ENCODE assay signal across 37 mouse cellular contexts in the genomic region with DNA sequence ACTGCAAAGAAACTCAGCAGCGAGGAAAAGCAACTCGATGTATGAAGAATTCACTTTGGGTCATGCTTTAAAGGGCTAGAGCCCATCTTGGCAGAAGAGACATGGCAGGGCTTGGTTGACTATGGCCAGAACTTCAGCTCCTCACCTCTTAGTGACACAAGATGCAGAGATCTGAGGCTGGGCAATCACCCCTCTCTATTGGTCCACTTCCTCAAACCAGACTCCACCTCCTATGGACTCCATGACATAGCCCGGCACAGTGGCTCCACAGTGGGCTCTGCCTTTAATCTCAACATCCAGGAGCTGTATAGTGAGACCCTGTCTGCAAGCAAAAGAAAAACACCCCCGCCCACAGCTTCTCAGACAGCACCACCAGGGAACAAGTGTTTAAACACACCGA. TPM values are rescaled to one million over a fixed set of nuclear protein-coding genes. Genes with fewer than 3 reads are reported as not detected.
"Had no signal": no experiment of that assay in that cellular context is flagged by ENCODE, and none has a peak within 500 bp of the region (broad histone marks: within the 10 kb centered on the region; RNA-seq: fewer than 3 reads in every experiment).

No protein-coding gene starts in this region.

- H3K9me3 ChIP-seq: heart, embryonic 15.5 days; hindbrain, embryonic 13.5 days; hindbrain, embryonic 15.5 days; kidney, embryonic 15.5 days; limb, embryonic 10.5 days; limb, embryonic 12.5 days; liver, embryonic 13.5 days had no signal

- H3K27me3 ChIP-seq: heart, embryonic 15.5 days; hindbrain, embryonic 13.5 days; hindbrain, embryonic 15.5 days; kidney, embryonic 15.5 days; limb, embryonic 12.5 days; liver, embryonic 13.5 days had no signal

- H3K4me3 ChIP-seq: gastrocnemius, adult 2 months; heart, adult 2 months; heart, embryonic 15.5 days; hindbrain, embryonic 13.5 days; hindbrain, embryonic 15.5 days; kidney, embryonic 15.5 days; left cerebral cortex, adult 2 months; limb, embryonic 10.5 days; limb, embryonic 12.5 days; liver, embryonic 13.5 days had no signal

- H3K4me2 ChIP-seq: heart, embryonic 11.5 days; heart, embryonic 15.5 days; hindbrain, embryonic 13.5 days; hindbrain, embryonic 15.5 days; kidney, embryonic 15.5 days; limb, embryonic 12.5 days; liver, embryonic 11.5 days; liver, embryonic 13.5 days had no signal

- H3K9ac ChIP-seq: heart, embryonic 15.5 days; hindbrain, embryonic 13.5 days; hindbrain, embryonic 15.5 days; kidney, embryonic 15.5 days; limb, embryonic 12.5 days; liver, embryonic 13.5 days had no signal

- H3K4me1 ChIP-seq: heart, embryonic 15.5 days; hindbrain, embryonic 13.5 days; hindbrain, embryonic 15.5 days; kidney, embryonic 15.5 days; limb, embryonic 10.5 days; limb, embryonic 12.5 days; liver, embryonic 13.5 days had no signal

- DNase-seq: gastrocnemius, adult 2 months; gastrocnemius, postnatal 10 days; gastrocnemius, postnatal 25 days; heart, adult 2 months; heart, postnatal 14 days; heart, postnatal 36 days; kidney, adult 11 months; kidney, adult 2 months; kidney, adult 9 months; kidney, postnatal 14 days; kidney, postnatal 36 days; layer of hippocampus, adult 9-11 months; liver; liver, embryonic 13.5 days had no signal

- H3K36me3 ChIP-seq: heart, embryonic 15.5 days; hindbrain, embryonic 13.5 days; hindbrain, embryonic 15.5 days; kidney, embryonic 15.5 days; limb, embryonic 10.5 days; limb, embryonic 12.5 days; liver, embryonic 13.5 days had no signal

- H3K27ac ChIP-seq: gastrocnemius, adult 2 months; heart, adult 2 months; heart, embryonic 15.5 days; hindbrain, embryonic 13.5 days; hindbrain, embryonic 15.5 days; hindbrain, postnatal 0 days; kidney, embryonic 15.5 days; kidney, postnatal 0 days; left cerebral cortex, adult 2 months; limb, embryonic 10.5 days; limb, embryonic 12.5 days; liver, embryonic 13.5 days had no signal

- ATAC-seq: hindbrain, postnatal 0 days; intestine, embryonic 16.5 days had no signal

RNA-seq across cellular contexts. Expression of a gene that starts 19.9 kb away (rescaled TPM):
- total RNA-seq: gastrocnemius, adult 2 months; gastrocnemius, postnatal 10 days; gastrocnemius, postnatal 25 days; gastrocnemius, postnatal 4 days; heart, adult 2 months; heart, postnatal 36 days; hematopoietic stem cell, adult 5-6 weeks; hindbrain, postnatal 0 days; layer of hippocampus, adult 18-20 months; layer of hippocampus, adult 8-10 months; layer of hippocampus, postnatal 14 days; left cerebral cortex, adult 2 months; left cerebral cortex, postnatal 14 days; left cerebral cortex, postnatal 36 days had no signal
- polyA plus RNA-seq: heart, adult 2 months; heart, embryonic 11.5 days; heart, embryonic 15.5 days; heart, postnatal 0 days; hindbrain, embryonic 11.5 days; hindbrain, embryonic 13.5 days; hindbrain, embryonic 15.5 days; hindbrain, postnatal 0 days; limb, embryonic 10.5 days; limb, embryonic 12.5 days; liver, embryonic 11.5 days; liver, embryonic 13.5 days had no signal

RNA-seq across cellular contexts. Expression of a gene that starts 30.7 kb away (rescaled TPM):
- total RNA-seq: gastrocnemius, adult 2 months; gastrocnemius, postnatal 10 days; gastrocnemius, postnatal 25 days; gastrocnemius, postnatal 4 days; heart, adult 2 months; heart, postnatal 14 days; heart, postnatal 36 days; hematopoietic stem cell, adult 5-6 weeks; hindbrain, postnatal 0 days; layer of hippocampus, adult 18-20 months; layer of hippocampus, adult 8-10 months; layer of hippocampus, postnatal 14 days; left cerebral cortex, adult 2 months; left cerebral cortex, postnatal 14 days; left cerebral cortex, postnatal 36 days had no signal
- polyA plus RNA-seq: heart, adult 2 months; hindbrain, embryonic 11.5 days; hindbrain, embryonic 15.5 days; hindbrain, postnatal 0 days; intestine, embryonic 14.5 days; kidney, adult 2 months; large intestine, adult 2 months; liver, embryonic 11.5 days; liver, embryonic 13.5 days had no signal
